Mouse (Mus musculus): ENCODE results near the gene Fmod.

DNA sequence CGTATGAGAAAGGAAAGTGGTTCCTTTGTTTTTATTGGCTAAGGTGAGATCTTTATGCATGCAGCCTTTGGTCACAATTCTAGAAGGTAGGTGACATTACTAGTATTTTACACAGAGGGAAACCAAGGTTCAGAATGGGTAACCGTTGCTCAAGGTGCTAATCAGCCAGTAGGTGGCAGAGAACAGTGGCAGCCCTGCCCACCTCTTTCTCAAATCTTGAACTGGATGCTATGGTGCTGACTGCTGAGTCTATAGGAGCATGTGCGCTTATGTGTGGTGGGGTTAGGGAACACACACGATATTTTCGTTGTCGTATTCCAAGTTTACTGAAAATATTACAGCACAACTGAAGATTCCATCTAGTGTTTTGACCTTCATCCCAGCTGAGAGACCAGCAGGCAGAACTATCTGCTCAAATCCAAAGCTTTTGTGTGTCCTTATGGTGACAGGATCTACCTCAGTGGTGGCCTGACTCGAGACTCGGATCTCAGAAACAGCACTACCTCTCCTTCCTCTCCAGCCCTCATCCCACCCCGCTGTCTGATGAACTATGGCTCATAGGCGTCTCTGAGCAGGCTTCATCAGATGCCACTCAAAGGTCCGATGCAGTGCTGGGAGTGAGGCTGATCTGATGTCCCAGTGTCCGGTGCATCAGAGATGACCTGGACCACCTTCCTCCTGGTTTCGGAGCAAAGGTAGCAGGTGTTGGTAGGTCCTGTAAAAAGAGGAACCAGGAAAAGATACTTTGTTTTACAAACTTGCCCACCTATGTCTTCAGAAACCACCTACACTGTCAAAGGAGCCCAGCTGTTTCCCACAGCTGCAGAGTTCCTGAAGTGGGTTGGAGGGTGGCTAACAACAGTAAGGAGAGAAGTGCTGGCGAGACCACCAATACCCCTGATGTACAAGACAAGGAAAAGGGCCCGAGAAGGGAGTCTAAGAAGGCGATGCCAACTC lies 23.0 kb downstream of the Fmod start:
- TF ChIP-seq RAD21 (IDR thresholded peaks at IDR 0.05; ENCODE audit: low read depth, low read length) (peak; percentile 74), MAZ (IDR thresholded peaks at IDR 0.05; ENCODE audit: low read depth, low read length) (no peak), RCOR1 (conservative IDR thresholded peaks at IDR 0.05; ENCODE audit: low read depth, low read length) (no peak), ELF1 (IDR thresholded peaks at IDR 0.05; ENCODE audit: low read depth, low read length) (no peak), SMC3 (IDR thresholded peaks at IDR 0.05; ENCODE audit: low read depth, low read length) (peak; percentile 95), CTCF (conservative IDR thresholded peaks at IDR 0.05 in 1 of 2, IDR thresholded peaks at IDR 0.05 in 1 of 2; ENCODE audit: low read depth in 2 of 2, low read length in 2 of 2) (peak in 1 of 2 experiments; percentile 86; a peak in 2 of 4 replicates), MAX (IDR thresholded peaks at IDR 0.05; ENCODE audit: low read length) (peak; percentile 62; the same call in 1 of the 2 replicates), GABPA (IDR thresholded peaks at IDR 0.05; ENCODE audit: insufficient replicate concordance, low read depth, low read length) (no peak), PAX5 (IDR thresholded peaks at IDR 0.05; ENCODE audit: low read length) (no peak)
